Mouse (Mus musculus) 3134 (cell line): ENCODE data around the gene Prkn.
A peak's percentile ranks its signal among the peaks of the same experiment; 100 is the strongest.

ENCODE experiments used
- DNase-seq: peaks from one replicate; pipeline ENCODE4 v3.0.0-alpha.2; 2011; ENCODE audit warnings: low spot score; ENCODE audit not compliant: insufficient read length; ENCODE audit errors: extremely low read depth

The Prkn gene

DNA sequence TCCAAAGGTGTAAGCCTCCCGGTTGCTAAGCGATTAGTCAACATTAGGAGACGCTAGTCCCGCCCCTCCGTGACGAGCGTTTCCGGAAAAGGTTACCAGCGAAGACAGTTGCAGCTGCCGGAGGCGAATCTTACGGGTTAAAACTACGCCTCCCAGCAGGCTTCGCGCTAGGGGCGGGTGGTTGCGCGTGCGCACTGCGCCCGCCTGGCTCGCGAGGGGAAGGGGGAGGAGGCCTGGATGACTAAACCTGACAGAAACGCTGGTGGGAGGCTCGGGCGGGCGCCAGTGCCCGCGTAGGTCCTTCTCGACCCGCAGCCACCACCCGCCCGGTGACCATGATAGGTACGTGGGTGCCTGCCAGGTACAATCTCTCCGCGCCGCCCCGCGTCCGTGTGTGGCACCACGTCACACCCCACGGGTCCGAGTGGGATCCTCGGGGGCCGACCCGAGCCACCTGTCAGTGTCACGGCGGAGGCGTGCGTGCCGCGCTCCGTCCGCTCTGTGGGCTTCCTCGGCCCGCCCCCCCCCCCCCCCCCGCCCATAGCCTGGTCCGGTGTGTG, at the start of gene Prkn, which contains the start of gene Pacrg:
Prkn (plus strand) TSS at position 237 of the 560 bp plus-strand sequence.
Pacrg (minus strand) TSS at position 164 of the 560 bp plus-strand sequence.
- peak; percentile 95 for DNase-seq

DNA sequence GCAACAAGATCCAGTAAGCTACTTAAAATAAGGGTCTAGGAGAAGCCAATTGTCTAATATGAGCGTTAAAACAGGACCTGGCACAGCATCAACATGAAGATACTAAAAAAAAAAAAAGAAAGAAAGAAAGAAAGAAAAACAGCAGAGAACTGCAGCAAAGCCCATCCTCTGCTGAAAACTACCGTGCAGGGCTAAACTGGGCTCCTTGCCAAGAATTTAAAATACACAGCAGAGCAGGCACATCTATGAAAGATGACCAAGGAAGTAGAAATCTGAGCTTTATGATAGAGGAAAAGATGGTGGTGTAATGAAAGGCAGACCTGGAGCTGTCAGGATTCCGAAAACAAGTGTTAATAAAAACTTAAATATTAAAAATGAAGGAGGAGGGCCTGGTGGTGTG, 48.5 kb upstream of the Prkn start:
- DNase-seq: no peak

DNA sequence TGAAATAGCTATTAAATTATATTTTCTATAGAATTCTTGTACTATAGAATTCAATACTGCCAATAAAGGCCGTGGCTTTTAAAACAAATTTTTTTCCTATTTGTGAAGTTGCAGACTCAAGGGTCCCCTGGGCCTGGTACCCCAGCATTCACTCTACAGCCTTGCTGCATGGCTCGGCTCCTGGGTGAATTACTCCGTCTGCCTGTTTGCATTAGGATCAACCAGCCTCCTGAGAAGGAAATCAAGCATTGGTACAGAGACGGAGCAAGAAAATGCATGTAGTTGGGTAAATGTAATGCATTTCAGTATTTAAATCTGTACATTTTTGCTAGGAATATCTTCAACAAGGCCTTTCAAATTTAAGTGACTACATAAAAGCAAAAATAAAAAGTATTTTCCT, 33.5 kb upstream of the Prkn start:
- DNase-seq: no peak

DNA sequence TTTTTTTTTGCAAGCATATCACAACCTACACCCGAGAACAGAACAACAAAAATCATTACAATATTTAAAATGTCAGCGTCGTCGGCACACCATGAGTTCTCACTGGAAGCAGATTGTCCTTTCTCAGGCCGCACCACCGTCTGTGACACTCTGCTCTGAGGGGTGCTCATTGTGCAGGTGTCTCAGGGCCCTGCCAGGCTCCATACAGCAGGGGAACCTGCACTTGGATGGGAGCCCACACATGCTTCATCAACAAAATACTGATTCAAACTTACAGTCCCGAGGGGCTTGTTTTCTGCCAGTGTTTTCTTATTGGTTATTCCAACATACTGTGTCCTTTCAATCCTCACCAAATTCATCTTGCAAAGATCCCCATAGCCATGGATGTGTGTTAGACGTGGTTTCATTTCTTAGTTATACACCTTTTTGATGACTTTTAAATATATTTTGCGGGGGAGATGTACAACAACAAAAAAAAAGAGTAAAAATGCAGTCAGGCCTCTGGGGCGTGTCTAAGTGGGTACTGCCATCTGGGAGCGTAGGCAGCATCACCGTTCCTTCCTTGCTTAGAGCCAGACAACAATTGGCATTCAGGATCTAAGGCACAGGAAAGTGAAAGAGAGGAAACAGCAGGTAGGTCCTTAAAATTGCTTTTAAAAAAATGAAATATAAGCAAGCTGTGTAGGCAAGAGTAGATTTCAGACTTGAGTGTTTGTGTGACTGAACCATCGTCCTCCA, 32.8 kb upstream of the Prkn start:
- DNase-seq: no peak

DNA sequence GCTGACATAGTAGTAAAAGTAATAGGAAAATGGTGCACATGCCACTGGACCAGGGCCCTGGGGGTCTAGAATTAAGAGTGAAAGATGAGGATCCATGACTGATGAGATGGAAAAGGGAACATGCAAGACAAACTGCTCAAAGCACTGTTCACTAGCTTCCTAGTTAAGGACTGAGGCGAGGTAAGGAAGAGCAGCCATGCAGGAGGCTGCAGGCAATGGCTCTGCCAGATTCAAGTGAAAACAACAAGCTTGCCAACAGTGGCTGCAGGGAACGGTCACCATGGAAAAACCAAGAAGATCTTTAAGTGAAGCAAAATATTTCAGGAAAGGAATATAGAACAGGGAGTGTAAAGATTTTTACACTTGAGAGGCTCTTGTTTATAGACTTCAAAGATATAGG, 31.6 kb upstream of the Prkn start:
- DNase-seq: no peak

DNA sequence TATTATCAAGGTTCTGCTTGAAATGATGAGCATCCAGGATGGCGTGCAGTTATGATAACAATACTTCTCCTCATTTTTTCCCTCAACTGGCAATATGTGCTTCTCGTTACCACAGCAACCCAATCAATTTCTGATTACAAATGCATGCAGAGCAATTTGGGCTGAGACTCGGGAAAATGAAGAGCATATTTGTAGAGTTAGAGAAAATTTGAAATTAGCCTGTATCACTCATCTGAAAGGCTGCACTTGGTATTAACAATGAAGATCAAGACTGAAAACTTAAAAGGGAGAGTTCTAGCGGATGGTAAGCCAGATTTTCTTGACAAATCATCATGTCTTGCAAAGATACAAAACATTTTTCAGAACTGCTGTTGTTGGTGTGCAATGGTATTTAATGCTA, 21.2 kb upstream of the Prkn start:
- no peak for DNase-seq

DNA sequence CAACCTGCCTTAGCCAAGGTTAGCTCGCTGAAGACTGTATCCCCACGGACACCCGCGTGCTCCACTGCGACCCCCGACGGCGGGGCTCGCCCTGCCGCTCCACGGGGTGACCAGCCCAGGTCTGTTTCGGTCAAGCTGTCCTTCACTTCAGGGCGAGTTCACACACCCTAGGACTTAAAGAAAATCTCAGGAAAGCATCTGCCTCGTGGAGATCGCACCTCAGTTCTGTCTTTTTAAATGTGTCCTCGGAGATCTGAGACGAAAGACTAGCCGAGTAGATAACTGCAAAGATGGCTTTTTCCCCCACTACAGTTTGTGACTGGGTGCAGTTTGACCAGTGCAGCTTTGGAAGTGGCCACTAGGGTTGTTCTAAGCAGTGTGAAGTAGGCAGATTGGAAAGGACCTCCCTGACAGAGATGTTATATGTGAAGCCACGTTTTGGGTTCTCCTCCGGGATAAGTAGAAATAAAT, 582 bp downstream of the Prkn start:
- no peak for DNase-seq

DNA sequence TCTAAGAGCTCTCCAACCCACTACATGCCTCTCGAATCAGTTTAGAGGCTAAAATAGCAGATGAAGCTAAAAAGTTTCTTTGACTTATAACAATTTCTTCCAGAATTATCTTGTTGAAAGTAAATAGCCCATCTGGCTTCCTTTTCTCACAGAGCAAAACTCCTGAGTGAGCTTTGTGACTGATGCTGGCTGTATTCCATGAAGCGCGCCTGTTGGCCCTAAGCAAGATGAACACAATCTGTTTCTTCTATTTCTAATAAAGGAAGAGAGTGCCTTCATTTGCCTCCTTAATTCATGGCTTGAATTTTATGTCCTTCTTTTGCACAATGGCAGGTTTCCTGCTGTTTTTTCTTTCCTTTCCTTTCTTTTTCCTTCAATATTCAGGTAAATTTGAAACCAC, 14.0 kb downstream of the Prkn start:
- no peak for DNase-seq

DNA sequence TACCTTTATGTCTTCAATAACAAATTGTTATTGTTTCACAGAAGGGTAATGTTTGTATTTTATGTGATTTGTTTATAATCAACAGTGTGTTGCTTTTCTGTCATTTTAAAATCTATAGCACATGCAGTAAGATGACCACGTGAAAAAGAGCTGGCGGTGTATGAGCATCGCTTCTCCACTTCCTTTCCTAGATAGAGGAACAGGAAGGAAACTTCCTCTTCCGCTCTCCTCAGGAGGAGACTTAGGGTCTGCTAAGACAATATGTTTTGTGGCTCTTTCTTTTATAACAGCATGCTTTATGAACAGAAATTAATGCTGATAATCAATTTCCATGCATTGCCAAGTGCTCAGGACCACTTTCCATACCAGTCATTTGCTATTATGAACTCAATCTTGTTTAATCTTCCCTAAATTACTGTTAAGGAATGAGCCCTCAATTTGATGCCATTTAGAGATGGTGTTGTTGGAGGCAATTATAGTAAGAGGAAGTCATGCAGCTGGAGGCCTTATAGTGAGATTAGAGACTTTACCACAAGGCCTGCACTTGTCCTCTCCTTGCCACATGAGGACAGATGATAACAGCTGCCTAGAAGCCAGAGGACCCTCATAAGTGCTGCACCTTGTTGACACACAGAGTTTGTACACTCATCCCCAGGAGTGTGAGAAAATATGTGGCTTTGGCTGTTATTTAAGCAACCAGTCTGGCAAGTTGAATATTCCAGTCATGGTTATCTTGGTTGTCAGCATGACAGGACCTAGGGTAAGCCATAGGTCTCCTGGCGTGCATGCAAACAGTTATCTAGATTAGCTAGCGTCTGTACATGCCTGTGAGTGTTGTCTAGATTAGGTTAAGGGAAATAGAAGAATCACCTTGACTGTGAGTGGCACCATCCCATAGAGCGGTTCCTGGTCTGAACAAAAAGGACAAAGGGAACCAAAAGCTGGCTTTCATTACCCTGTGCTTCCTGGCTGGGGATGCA, 34.3 kb downstream of the Prkn start:
- DNase-seq: no peak

DNA sequence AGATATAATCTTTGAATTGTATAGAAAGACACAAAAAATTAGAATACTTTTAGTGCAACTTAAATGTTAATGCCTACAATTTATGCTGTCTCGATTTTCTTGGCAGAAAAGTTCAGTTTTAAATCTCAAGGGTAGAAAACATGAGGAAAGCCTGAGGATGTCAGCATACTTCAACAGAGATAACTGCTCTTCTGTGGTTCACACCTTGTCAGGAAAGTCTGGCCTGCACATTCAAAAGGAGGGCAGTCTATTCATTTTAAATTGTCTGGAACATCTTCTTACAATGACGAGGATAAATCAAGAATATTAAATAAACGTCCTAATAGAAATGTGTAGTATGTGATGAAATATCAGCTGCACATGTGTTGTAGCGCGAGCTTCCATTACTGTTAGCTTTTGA, 38.8 kb downstream of the Prkn start:
- DNase-seq: no peak

DNA sequence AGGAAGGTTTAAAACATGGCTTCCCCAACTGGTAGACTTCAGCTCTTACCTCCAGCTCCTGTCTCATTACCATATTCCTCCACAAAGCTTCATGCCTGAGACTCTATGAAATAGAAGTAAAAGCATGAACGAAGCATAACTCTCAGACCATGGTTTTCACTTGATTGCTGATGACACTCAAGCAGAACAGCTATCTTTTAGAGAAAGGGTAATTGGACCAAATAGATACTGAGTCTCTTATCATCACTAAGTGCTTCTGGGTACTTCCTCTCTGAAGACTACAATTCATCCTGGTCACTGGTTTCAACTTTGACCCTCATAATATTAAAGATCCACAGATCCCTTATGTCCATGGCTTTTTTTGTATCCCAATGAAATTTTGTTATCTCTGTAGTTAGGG, 42.1 kb downstream of the Prkn start:
- no peak for DNase-seq

DNA sequence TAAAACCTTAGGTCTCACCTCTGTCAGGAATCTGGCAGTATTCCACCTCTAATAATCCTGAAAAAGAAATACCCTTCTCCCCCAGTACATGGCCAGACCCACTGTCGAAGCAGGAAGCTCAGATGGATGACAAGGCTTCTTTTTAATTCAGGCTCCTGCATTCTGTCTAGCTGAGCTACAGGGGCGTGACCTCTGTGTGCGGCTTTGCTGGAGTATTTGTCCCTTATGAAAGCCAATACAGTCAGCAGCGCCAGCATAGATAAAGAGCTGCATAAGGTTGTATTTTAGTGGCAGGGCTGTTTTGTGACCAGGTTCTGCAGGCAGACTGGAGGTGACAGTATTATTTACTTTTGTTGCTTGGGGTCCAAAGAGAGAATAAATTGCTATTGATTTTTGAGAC, 47.7 kb downstream of the Prkn start:
- DNase-seq: no peak

DNA sequence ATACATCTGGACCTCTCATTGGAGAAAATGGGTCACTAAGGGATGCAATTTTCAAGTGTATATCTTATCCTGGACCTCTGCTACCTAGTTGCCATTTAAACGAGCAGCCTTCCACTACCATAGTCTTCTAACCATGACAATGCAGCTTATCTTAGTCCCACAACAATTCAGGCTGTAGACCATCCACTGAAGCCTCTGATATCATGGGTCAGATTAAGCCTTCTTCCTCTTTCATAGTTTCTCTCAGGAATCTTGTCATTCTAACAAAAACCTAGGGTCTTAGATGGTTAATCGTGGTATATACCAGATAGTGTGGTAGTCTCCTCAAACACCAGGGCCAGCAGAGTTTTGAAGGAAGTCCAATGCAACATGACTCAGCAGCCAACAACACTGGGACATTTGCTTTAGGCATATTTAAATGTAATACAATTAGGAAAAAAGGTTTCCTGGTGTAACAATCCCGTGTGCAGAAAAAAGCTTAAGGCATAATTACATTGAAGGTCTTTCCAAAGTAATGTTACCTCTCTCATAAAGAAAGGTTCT, 61.6 kb downstream of the Prkn start:
- DNase-seq: no peak

DNA sequence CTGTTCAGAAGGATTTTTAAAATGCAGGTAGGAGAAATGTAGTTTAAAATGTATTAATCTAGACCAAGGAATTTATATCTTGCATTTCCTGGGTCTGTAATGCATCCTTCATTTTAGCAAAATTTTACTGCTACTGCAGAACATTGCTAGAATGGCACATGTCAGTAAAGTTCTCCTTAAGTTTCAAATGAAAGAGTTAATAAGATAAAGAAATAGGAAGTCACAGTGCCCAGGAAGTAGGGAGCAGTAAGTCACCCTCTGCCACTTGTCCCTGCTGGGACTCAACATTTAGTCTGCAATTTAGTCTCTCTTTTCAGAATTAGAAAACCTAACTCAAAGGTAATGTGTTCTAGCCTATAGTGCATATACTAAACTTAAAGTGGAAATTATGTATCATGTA, 96.5 kb downstream of the Prkn start:
- DNase-seq: no peak

DNA sequence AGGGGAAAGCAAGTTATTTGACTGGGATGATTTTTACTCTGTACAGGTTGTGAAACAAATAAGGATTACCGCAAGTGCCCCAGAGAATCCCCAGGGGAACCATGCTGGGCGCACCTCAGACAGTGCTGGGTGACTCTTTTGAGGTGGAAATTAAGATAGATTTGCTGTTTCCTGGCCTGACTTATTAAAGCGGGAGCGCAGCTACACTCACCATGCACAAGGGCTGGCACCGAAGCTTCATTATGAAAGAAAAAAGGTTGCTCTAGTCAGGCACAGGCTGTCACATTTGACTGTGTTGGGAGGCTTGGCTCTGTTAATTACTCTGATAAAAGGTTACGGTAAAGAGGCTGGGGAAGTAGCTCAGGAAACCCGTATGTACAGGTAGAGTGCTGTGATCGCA, 97.7 kb downstream of the Prkn start:
- no peak for DNase-seq

DNA sequence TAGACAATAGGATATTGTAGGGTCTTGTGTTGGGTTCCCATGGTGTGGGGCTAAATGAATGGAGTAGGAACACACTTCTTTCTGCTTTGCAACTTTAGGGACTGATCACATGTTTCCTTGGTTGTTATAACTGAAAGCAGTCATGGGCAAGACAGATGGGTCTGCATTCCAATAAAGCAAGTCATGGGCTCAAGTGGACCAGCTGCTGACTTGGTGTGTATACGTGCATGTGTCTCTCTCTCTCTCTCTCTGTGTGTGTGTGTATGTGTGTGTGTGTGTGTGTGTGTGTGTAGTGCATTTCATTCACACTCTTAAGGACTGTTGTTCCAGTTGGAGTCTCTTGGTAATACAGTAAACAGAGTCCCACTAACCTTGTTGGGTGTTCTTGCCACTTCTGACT, 98.6 kb downstream of the Prkn start:
- DNase-seq: no peak

DNA sequence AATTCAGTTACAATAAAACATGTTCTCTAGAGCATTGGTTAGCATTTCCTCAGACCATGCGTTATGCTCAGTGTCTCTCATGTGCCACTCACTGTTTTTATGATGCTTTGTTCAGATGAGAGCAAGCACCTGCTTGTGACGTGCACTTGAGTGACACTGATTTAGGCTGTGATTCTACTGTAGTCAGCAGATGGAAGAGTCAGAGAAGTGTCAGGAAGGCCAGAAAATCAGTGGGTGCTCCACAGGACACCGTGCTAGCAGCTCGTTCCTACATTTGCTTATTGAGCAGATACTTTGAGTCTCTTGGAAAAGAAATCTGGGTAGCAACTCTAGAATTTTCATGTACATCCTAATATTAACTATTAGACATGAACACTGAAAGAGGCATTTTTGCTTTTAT, 106.4 kb downstream of the Prkn start:
- DNase-seq: no peak

DNA sequence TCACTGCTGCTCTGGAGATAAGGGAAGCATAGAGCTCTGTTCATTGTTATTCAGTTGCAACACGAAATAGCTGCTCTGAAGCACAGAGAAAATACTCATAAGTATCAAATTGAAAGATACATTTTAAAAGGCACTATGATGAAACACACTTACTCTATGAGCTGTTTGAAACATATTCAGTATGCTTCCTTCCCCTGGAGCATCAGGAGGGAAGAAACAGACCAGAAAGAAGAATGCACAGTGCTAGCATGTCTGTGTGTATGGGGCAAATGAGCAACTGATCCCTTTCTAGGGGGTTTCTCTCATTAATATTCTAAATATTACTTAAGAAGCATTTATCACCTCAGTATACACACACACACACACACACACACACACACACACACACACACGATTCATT, 107.4 kb downstream of the Prkn start:
- DNase-seq: no peak

DNA sequence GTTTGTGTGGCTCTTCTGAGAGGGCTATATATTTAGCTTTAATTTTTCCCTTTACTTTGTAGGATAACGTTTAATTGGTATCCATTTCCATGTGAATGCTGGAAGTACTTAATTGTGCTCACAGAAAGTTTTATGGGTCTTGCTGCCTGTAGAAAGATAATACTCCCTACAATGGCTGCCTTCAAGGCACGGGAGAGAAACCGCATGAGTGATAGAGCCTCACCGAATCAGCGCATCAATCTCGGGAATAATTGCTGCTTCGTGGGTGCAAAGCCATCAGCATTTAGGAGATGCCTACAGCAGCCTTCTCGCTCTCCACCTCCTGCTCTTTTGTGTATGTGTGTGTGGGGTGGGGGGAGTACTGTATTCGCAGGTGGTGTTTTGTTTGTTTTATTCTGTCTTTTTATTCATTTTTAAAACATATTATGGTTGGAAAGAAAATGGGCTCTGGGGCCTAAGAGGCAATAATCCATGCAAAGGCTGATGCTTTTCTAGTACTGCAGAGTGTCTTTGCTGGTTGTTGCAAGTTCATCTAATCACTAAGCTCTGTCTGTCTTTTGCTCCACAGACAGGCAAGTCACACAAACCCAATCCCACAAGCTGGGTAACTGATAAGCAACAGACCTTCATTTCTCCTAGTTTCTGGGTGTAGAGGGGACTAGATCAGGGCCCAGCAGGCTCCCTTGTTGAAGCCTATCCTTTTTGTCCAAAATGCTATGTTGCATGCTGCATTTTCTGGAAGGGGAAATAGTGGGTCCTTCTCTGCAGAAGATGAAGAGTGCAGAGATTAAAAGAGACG, 119.1 kb downstream of the Prkn start:
- DNase-seq: no peak

DNA sequence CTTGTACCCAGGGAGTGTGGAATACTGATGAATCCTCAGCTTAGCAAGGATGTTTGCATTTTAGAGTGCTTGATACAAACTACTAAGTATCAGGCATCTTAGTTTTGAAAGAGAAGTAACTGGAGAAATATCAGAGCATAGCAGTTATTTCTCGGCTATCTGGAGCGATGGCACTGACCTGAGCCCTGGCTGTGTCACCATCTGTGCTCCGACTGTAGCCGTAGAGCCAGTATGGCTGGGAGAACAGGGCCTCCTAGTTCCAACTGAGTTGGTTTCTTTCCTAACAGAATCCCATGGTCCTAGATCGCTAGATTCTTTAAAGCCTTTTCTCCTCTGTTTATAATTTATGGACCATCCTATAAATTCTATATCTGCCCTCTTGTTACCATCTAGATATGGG, 122.0 kb downstream of the Prkn start:
- no peak for DNase-seq
